Mouse (Mus musculus): ENCODE results near the gene Sf3b3.

Gene Sf3b3

GRCm38 (mm10) chr8:110847171-110847549, 573 bp upstream of the Sf3b3 start:
- DNase-seq: no peak

- DNase-seq: peak; percentile 89
Measured at GRCm38 (mm10) chr8:110845821-110846404, 674 bp downstream of the Sf3b3 start.

DNA sequence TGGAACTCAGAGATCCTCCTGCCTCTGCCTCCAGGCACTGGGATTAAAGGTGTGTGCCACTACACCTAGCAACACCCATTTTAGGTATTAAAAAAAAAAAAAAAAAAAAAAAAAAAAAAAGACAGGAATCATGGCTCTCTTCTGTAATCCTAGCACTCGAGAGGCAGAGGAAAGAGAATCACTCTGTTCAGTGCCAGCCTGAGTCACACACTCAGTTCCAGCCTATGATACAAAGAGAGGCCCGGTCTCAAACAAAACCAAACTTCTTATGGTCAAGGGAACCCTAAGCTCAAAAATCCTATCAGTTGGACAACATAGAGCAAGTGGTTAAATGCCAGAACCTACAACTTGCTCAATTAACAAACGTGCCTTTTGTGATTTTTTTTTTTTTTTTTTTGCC, 1.6 kb downstream of the Sf3b3 start:
- DNase-seq: no peak

DNA sequence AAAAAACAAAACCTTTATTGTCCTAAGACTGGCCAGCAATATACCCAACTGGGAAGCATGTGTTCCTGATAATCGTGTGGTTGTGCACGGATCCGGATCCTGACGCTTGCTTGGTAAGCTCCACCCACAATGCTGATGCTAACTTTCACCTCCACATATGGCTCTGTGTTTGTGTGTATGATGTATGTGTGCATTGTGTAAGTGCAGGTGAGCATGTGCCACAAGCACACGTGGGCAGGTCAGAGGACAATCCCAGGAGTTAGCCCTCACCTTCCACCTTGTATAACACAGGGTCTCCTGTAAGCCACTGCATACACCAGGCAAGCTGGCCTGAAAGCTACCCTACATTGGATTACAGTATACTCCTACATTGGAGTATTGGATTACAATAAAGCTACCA, 3.4 kb downstream of the Sf3b3 start:
- DNase-seq: peak; percentile 70

GRCm38 (mm10) chr8:110842012-110842574, 4.5 kb downstream of the Sf3b3 start:
- DNase-seq: no peak

DNA sequence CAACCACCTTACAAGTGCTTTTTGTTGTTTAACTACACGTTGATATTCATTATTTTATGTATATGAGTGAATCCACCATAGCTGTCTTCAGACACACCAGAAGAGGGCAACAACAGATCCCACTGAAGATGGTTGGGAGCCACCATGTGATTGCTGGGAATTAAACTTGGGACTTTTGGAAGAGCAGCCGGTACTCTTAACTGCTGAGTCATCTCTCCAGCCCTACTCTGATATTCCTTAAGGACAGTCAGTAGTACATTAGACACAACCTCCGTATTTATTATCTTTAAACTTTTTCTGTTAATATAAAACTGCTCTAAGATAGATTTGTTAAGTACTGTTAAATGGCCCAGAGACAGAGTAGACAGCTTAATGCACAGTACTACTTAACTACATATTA, 14.6 kb downstream of the Sf3b3 start:
- DNase-seq: peak; percentile 50

GRCm38 (mm10) chr8:110828511-110828910, 18.1 kb downstream of the Sf3b3 start:
- DNase-seq: no peak

- no peak for DNase-seq
Measured at GRCm38 (mm10) chr8:110824861-110825260, 21.7 kb downstream of the Sf3b3 start.

- DNase-seq: peak; percentile 15
Measured at GRCm38 (mm10) chr8:110821960-110822359, 24.6 kb downstream of the Sf3b3 start.

DNA sequence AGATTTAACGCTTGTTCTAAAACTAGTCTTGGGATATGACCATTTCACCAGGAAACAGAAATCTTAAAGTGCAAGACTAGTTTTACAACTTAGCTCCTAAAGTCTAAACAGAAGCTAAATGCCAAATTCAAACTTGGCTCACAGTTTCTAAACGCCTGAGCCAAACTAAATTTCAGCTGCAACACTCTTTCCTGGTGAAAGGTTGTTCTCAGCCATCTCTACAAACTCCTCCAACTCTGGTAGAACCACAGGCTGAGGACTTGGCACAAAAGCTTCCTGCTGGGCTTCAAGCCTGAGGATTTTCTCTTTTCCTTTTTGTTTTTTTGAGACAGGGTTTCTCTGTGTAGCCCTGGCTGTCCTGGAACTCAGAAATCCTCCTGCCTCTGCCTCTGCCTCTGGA, 26.3 kb downstream of the Sf3b3 start:
- DNase-seq: peak; percentile 82

DNA sequence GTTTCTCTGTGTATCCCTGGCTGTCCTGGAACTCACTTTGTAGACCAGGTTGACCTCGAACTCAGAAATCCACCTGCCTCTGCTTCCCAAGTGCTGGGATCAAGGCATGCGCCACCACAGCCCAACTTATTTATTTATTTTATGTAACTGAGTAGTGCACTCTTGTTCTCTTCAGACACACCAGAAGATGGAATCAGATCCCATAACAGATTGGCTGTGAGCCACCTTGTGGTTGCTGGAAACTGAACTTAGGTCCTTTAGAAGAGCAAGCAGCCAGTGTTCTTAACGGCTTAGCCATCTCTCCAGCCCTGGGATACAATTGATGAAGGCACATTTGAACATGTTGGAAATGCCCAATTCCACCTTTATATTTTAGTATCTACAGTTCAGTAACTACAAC, 28.0 kb downstream of the Sf3b3 start:
- peak; percentile 66 for DNase-seq

GRCm38 (mm10) chr8:110816990-110817389, 29.6 kb downstream of the Sf3b3 start:
- DNase-seq: peak; percentile 62

DNA sequence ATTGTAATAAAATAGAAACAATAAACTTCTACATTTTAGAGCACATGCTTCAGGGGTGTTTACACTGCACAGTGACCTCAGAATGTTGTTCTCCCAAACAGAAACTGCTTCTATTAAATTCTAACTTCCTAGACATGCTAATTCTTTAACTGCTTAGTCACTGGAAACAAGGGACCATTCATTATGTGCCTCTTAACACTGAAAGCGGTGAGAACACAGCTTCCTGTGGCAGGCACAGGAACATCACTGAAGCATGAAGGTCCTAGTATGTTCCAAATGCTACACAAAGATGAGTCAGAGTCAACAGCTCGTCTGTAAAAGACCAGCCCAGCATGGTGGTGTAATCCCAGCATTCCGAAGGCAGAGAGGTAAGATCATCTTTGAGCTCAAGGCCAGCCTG, 31.3 kb downstream of the Sf3b3 start:
- DNase-seq: peak; percentile 54

DNA sequence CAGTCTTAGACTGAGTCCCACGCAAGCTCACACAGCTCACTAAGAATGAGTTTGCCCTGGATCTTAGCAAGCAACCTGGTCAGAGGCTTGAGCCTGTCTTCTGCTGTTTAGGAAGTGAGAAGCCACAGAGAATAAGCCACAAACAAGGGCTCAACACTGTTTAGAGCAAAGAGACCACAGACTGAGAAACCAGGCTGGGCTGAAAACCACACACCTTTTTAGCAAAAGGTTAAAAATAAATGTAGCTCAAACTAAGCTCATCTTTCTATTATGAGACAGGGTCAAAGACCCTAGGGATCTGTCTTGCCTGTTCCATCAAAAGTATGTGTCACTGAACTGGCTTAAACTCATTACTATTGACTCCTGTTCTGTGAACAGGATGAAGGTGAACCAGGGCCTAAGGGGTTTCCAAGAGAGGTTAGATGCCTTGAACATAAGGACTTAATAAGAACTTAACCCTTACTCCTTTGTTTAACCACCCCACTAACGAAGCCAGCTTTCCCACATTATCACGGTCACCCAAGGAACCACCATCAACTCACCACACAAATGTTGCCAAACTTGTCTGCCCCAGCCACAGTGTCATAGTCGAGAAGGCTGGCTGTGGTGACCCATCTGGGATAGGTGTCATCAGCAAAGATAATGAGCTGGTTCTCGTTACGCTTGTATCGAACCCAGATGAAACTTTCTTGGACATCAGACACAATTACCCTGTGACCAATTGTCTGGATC, 33.3 kb downstream of the Sf3b3 start:
- DNase-seq: peak; percentile 72

DNA sequence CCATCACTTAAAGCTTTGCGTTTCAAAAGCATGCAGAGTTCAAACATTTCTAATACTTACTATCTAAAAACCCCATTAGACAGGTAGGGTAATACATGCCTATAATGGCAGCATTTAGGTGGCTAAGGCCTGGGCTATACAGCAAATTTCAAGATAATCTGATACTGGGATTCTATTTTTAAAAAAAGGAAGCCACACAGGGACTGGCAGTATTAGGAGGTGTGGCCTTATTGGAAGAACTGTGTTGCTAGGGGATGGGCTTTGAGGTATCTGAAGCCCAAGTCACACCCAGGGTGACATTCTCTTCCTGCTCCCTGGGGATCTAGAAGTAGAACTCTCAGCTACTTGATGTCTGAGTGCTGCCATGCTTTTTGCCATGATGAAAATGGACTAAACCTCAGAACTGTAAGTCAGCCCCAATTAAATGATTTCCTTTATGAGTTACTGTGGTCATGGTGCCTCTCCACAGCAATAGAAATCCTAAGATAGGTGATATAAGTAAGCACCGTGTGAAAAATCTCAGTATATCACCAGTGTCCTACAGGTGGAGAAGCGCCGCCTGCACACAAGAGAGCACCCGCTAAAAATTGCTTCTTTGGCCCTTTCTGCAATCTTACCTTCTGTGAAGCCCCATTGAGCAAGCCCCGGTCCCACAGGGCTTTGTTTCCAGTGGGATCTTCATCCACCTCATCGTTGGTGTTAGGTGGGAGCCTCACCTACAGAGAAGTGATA, 34.1 kb downstream of the Sf3b3 start:
- DNase-seq: peak; percentile 61

DNA sequence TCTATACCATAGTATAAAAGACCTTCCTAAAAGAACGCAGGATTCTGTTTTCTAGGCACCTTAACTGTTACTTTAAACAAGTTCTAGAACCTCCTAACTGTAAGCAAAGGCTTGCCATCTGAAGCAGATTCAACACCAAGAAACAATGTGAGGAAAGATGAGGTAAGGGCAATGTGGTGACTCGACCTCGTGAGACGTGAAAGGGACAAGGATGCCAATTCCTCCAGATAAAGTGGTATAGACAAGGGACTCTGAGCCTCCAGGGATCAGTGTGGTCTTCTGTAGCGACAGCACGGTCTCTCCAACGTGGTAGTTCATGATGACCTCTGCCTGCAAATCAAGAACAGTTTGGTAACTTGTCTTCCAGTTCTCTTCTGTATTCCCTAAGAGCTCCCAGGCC, 34.8 kb downstream of the Sf3b3 start:
- DNase-seq: peak; percentile 85

GRCm38 (mm10) chr8:110811116-110811515, 35.5 kb downstream of the Sf3b3 start:
- DNase-seq: no peak

- DNase-seq: peak; percentile 61
Measured at GRCm38 (mm10) chr8:110810481-110811065, 36.0 kb downstream of the Sf3b3 start.

- peak; percentile 96 for DNase-seq
Measured at GRCm38 (mm10) chr8:110809831-110810230, 36.8 kb downstream of the Sf3b3 start.

GRCm38 (mm10) chr8:110808495-110809472, 37.8 kb downstream of the Sf3b3 start:
- DNase-seq: peak; percentile 97

- DNase-seq: no peak
Measured at GRCm38 (mm10) chr8:110806146-110806545, 40.4 kb downstream of the Sf3b3 start.

DNA sequence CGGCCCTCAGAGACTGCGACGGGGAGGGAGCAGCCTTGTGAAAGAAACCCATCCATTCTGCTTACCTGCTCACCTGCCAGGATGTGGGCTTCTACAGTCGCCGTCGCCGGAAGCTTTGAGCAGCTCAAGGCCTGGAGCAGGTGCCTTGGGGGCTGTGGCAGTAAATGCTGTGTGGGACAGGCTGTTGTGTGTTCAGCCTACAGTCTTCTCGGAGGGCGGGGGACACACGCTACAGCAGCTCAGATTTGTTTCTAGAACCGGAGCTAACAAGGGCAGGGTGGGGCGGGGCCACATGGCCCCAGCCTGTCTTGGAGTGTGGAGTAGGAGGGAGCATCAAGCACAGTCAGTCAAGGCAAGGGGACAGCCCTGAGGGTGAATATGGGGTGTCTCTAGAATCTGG, 40.9 kb downstream of the Sf3b3 start, which contains the start of gene Il34:
TSS of gene Il34 (minus strand) at position 256 of the 400 bp plus-strand sequence.
- no peak for DNase-seq

All from heart, adult 11 months (tissue).